Mouse (Mus musculus): ENCODE measurements around the gene Slc22a4. TPM values are rescaled to one million over a fixed set of nuclear protein-coding genes. Genes with fewer than 3 reads are reported as not detected.
"Not testable (repeated sequence)": the region's sequence is repeated elsewhere in the genome, so short reads cannot be mapped to it uniquely, and the experiment has no call there.

Gene Slc22a4
- polyA plus RNA-seq, 1 experiment from 2014 or later, result 5.9 TPM

- no peak overlapping the region for H3K27ac ChIP-seq (replicated peaks)
- H3K9me3 ChIP-seq (replicated peaks), result no peaks in the 10 kb centered on the region
- no peak overlapping the region for H3K4me3 ChIP-seq (replicated peaks)
- H3K9ac ChIP-seq (replicated peaks), result no peak overlapping the region
- H3K4me2 ChIP-seq, result no peak overlapping the region
- H3K36me3 ChIP-seq, result no peaks in the 10 kb centered on the region
- H3K27me3 ChIP-seq (replicated peaks), result no peaks in the 10 kb centered on the region
- no peaks in the 10 kb centered on the region for H3K4me1 ChIP-seq
- 49% methylated on average over 3 of the region's 3 CpGs for WGBS
- ATAC-seq (ENCODE audit: low FRiP score), result no peak
Measured at GRCm38 (mm10) chr11:53958984-53959383, 68.9 kb downstream of the Slc22a4 start.

DNA sequence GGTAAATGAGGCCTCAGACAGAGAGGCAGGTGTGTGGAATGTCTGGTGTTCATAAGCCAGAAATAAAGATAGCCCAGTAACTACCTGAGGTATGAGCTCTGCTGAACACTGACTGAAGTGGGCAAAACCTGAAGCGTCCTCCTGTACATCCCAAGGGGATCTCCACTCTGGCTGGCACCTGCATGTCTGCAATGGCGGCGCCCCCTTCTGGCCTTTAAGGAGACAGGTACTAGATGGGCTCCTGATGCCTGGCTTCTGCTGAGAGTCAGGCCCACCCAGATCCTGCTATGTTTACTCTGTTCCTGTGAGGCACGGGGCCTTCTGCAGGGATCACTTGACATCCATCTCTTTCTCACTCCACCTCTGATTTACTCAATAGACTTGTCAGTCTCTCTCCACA is 69.7 kb downstream of the Slc22a4 start:
- H3K27me3 ChIP-seq (replicated peaks); H3K9me3 ChIP-seq (replicated peaks); H3K4me3 ChIP-seq (replicated peaks); H3K36me3 ChIP-seq; H3K9ac ChIP-seq (replicated peaks); ATAC-seq (ENCODE audit: low FRiP score); H3K27ac ChIP-seq (replicated peaks); H3K4me2 ChIP-seq; H3K4me1 ChIP-seq: not testable (repeated sequence)
- 48% methylated on average over 4 of the region's 4 CpGs for WGBS

- no peaks in the 10 kb centered on the region for H3K9me3 ChIP-seq (replicated peaks)
- no peak overlapping the region for H3K9ac ChIP-seq (replicated peaks)
- 71% methylated on average over 1 of the region's 1 CpGs for WGBS
- no peak overlapping the region for H3K4me3 ChIP-seq (replicated peaks)
- ATAC-seq (ENCODE audit: low FRiP score), result no peak
- H3K36me3 ChIP-seq, result no peaks in the 10 kb centered on the region
- no peaks in the 10 kb centered on the region for H3K27me3 ChIP-seq (replicated peaks)
- no peak overlapping the region for H3K4me2 ChIP-seq
- H3K27ac ChIP-seq (replicated peaks), result no peak overlapping the region
- no peaks in the 10 kb centered on the region for H3K4me1 ChIP-seq
Measured at GRCm38 (mm10) chr11:53956636-53957035, 71.3 kb downstream of the Slc22a4 start.

DNA sequence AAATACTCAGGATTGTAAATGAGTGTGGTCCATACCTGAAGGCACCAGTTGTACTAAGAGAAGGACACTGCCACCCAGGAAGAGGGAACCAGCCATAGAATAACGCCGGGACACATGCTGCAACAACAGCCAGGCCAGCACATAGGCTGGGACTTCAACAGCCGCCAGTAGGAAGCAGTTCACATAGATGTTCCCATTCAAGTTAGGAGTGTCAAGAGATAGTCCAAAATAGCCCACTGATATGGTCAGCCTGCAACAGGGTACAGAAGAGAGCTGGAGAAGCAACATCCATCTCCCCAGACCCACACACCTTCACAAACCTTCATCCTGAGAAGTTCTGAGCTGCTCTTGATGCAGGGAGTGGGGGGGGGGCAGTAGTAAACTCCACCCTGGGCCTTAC is 73.2 kb downstream of the Slc22a4 start:
- Histone ChIP-seq H3K27ac (replicated peaks) (no peak overlapping the region), H3K4me3 (replicated peaks) (no peak overlapping the region), H3K27me3 (replicated peaks) (no peaks in the 10 kb centered on the region), H3K4me2 (no peak overlapping the region), H3K4me1 (no peaks in the 10 kb centered on the region), H3K36me3 (0 out of 2 replicates have a peak, but pooled peaks cover 3% of the 10 kb centered on the region), H3K9me3 (replicated peaks) (no peaks in the 10 kb centered on the region), H3K9ac (replicated peaks) (no peak overlapping the region)
- ATAC-seq (ENCODE audit: low FRiP score), result no peak
- 92% methylated on average over 3 of the region's 3 CpGs for WGBS

DNA sequence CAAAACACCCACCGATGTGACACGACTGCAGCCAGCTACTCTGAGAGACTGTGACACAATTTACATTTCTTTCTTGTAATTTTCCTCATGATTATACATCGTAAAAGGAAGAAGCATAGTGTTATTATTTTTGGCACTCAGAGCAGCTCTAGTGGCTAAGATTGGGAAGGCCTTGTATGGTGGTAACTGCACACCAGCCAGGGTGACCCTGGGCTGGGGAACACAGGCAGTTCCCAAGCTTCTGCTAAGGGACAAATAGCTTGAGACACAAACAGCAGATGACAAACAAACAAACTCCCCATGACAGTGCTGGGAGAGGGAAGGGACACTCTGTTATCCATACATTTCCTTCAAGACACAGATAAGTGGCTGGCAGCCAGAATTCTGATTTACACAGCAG is 77.8 kb downstream of the Slc22a4 start:
- H3K9me3 ChIP-seq (replicated peaks); H3K9ac ChIP-seq (replicated peaks); ATAC-seq (ENCODE audit: low FRiP score); H3K4me2 ChIP-seq; H3K27me3 ChIP-seq (replicated peaks); H3K4me3 ChIP-seq (replicated peaks); H3K27ac ChIP-seq (replicated peaks); H3K36me3 ChIP-seq; H3K4me1 ChIP-seq: not testable (repeated sequence)
- 83% methylated on average over 1 of the region's 3 CpGs for WGBS

Other genes starting within 250 kb of the Slc22a4 start
- 0.79 and 2.8 TPM in 2 replicates for gene Gm12216, start 168.8 kb downstream of the Slc22a4 start, polyA plus RNA-seq (2015; fragmentation: Nextera tagmentation; extraction: Ambion mirVana)
- gene Slc22a5, start 136.4 kb downstream of the Slc22a4 start, polyA plus RNA-seq (2015; fragmentation: Nextera tagmentation; extraction: Ambion mirVana), result 8.6 and 10.6 TPM in 2 replicates
- gene Slc22a21, start 47.8 kb downstream of the Slc22a4 start, polyA plus RNA-seq (2015; fragmentation: Nextera tagmentation; extraction: Ambion mirVana), result 4.5 and 4.7 TPM in 2 replicates
- 34.4 and 45.7 TPM in 2 replicates for gene Pdlim4, start 40.9 kb upstream of the Slc22a4 start, polyA plus RNA-seq (2015; fragmentation: Nextera tagmentation; extraction: Ambion mirVana)
- 16.7 and 18.5 TPM in 2 replicates for gene P4ha2, start 72.0 kb upstream of the Slc22a4 start, polyA plus RNA-seq (2015; fragmentation: Nextera tagmentation; extraction: Ambion mirVana)
- gene Csf2, start 221.6 kb upstream of the Slc22a4 start, polyA plus RNA-seq (2015; fragmentation: Nextera tagmentation; extraction: Ambion mirVana), result not detected in 2 replicates
- gene Il3, start 239.2 kb upstream of the Slc22a4 start, polyA plus RNA-seq (2015; fragmentation: Nextera tagmentation; extraction: Ambion mirVana), result not detected in 2 replicates

Data from neural tube, embryonic 15.5 days (tissue).